Mouse (Mus musculus) liver, embryonic 14.5 days (tissue): Measurements from ENCODE around the gene Trip13.
A peak's percentile ranks its signal among the peaks of the same experiment; 100 is the strongest.

ENCODE experiments used
- CTCF ChIP-seq: IDR thresholded peaks from 2 replicates; pipeline ENCODE4 v1.5.1; 2016; ENCODE audit warnings: antibody characterized with exemption, low read depth, control low read depth
- EP300 ChIP-seq: IDR thresholded peaks from 2 replicates; pipeline ENCODE4 v1.6.1; 2016; ENCODE audit warnings: antibody characterized with exemption, low read depth

GRCm38 (mm10) chr13:73907683-73908412 lies 29.7 kb downstream of the Trip13 start:
- peak; percentile 64 for TF ChIP-seq CTCF
- TF ChIP-seq EP300 = no peak
